Mouse (Mus musculus) layer of hippocampus, adult 9-10 months (tissue): ENCODE results near the gene Sf3b1.

ENCODE experiments used
- DNase-seq: peaks from one replicate; pipeline ENCODE4 v3.0.0; 2022; ENCODE audit warnings: low spot score

Gene Sf3b1

GRCm38 (mm10) chr1:54944648-54945047, 82.6 kb downstream of the Sf3b1 start:
- DNase-seq: no peak

- no peak for DNase-seq
Observed at GRCm38 (mm10) chr1:54935466-54935865, 91.8 kb downstream of the Sf3b1 start.
